Mouse (Mus musculus): ENCODE measurements around the gene Kctd12b. TPM values are rescaled to one million over a fixed set of nuclear protein-coding genes. Genes with fewer than 3 reads are reported as not detected.
A peak's percentile ranks its signal among the peaks of the same experiment; 100 is the strongest.
"Not testable (repeated sequence)": the region's sequence is repeated elsewhere in the genome, so short reads cannot be mapped to it uniquely, and the experiment has no call there.

The Kctd12b gene
- polyA plus RNA-seq (2012; rRNA removed) = 2.4 TPM in 2 replicates

DNA sequence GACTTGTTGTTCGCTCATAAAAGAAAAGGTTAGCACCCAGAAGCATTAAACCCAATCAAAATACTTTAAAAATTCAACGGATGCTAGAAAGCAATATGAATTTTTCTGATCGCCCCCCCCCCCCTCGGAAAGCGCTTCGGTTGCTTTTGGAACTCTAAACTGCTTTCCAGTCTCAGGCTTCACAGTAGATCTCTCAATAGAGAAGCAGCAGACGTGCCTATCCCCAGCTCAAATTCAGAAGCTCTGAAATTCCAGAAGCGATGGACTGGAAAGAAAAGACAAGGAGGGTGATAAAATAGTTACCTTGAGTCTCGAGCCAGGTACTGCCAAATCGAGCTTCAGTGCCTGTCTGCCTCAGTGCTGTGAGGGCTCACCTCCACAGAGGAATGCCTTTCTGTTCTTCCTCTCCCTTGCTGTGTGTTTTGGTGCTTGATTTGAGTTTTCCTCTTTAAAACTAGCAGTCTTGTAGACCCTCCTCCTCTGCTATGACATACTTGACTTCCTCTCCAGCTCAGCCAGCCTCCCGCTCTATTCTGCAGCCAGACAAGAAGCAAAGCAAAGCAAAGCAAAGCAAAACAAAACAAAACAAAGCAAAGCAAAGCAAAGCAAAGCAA, at the start of gene Kctd12b:
TSS of gene Kctd12b (minus strand) at position 610 of the 614 bp plus-strand sequence.
- H3K4me3 ChIP-seq (ENCODE audit: insufficient read depth, low read length) = peak within 1 kb of the TSS; percentile 15; the same call in 1 of the 2 replicates
- TF ChIP-seq CTCF (IDR thresholded peaks at IDR 0.05; ENCODE audit: extremely low read depth, insufficient read depth, low read length) = no peak
- no peaks in the 10 kb centered on the region for H3K4me1 ChIP-seq (ENCODE audit: control insufficient read depth, insufficient read depth, low read length)
- H3K27ac ChIP-seq (ENCODE audit: insufficient read depth, low read length) = no peak within 1 kb of the TSS

GRCm38 (mm10) chrX:153742493-153742892, 46.3 kb upstream of the Kctd12b start:
- Histone ChIP-seq H3K27ac (ENCODE audit: insufficient read depth, low read length) (no peak overlapping the region), H3K4me1 (ENCODE audit: control insufficient read depth, insufficient read depth, low read length) (no peaks in the 10 kb centered on the region; the same call in 1 of the 2 replicates), H3K4me3 (ENCODE audit: insufficient read depth, low read length) (no peak overlapping the region)
- TF ChIP-seq CTCF (IDR thresholded peaks at IDR 0.05; ENCODE audit: extremely low read depth, insufficient read depth, low read length) (no peak), POLR2A (IDR thresholded peaks at IDR 0.05; ENCODE audit: extremely low read depth, insufficient read depth, low read length) (no peak)

DNA sequence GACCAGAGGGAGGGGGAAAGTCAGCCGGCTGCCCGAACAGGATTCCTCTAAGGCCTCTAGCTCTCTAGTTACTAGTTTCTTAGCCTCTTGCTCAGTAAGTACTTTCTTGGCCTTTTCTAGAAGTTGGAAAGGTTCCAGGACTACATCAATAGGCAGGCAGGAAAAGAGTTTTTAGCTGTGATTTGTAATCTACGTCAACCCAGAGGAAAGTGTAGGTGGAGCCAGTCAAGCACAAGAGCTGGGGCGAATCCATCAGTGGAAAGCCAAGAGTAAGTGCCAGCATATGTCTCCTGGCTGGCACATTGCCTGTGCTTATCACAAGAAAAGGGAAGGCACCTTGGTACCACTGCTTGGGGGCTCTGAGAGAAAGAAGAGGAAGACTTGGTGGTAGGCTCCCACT, 39.5 kb upstream of the Kctd12b start:
- no peak overlapping the region for H3K4me3 ChIP-seq (ENCODE audit: insufficient read depth, low read length)
- H3K4me1 ChIP-seq (ENCODE audit: control insufficient read depth, insufficient read depth, low read length) = peaks cover 2% of the 10 kb centered on the region; the same call in 1 of the 2 replicates
- no peak for TF ChIP-seq CTCF (IDR thresholded peaks at IDR 0.05; ENCODE audit: extremely low read depth, insufficient read depth, low read length)
- no peak for TF ChIP-seq POLR2A (IDR thresholded peaks at IDR 0.05; ENCODE audit: extremely low read depth, insufficient read depth, low read length)
- H3K27ac ChIP-seq (ENCODE audit: insufficient read depth, low read length) = no peak overlapping the region

DNA sequence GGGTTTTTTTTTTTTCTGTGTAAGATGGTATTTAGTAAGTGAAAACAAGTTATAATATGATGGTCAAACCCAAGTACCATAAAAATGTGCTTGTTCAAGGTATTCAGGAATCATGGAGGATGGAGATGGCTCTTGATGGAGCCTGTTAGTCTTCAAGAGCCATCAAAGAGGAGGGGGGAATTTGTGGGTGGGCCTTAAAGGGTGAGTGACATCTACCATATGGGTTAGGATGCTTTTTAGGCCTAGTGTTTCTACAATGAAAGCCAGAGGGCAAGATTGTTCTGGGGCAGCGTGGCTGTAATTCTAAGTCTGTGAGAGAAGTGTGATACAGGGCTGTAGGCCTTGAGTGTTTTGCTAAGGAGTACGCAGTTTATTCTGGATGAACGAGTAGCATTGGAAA, 28.2 kb upstream of the Kctd12b start:
- no peaks in the 10 kb centered on the region; the same call in 1 of the 2 replicates for H3K4me1 ChIP-seq (ENCODE audit: control insufficient read depth, insufficient read depth, low read length)
- no peak overlapping the region; the same call in 1 of the 2 replicates for H3K4me3 ChIP-seq (ENCODE audit: insufficient read depth, low read length)
- H3K27ac ChIP-seq (ENCODE audit: insufficient read depth, low read length) = no peak overlapping the region
- TF ChIP-seq CTCF (IDR thresholded peaks at IDR 0.05; ENCODE audit: extremely low read depth, insufficient read depth, low read length) = no peak
- no peak for TF ChIP-seq POLR2A (IDR thresholded peaks at IDR 0.05; ENCODE audit: extremely low read depth, insufficient read depth, low read length)

DNA sequence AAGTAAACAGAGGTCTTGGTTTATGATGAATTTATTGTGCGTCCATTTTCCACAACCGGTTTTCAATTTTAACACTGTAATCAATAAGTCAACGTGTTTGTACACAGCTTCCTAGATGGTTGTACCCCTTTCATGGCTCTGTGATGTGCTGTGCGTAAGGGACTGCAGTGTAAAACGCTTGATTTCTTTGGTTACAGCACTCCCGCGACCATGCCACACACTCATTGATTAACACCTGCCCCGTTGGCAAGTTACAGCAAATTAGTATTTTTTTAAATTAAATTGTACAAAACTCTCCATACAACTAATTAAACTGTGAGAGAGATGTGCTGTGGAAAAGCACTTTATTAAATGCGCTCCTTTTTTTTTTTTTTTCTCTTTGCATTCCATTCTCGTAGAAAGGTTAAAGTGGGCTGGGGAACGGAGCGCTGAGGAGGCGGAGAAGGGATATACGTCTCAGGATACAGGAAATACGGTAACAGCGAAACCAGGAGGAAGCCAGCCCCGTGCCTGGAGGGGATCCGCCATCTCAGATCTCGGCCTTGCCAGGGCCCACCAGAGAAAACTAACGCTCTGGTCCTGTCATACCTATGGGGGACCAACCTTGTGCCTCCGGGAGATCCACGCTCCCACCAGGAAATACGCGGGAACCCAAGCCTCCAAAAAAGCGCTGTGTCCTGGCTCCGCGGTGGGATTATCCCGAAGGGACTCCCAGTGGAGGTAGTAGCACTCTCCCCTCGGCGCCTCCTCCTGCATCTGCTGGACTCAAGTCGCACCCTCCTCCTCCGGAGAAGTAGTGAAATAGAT, 27.1 kb upstream of the Kctd12b start, which contains the start of gene Nbdy:
TSS of gene Nbdy (plus strand) at position 481 of the 807 bp plus-strand sequence.
- peak within 1 kb of the TSS; percentile 71 for H3K4me3 ChIP-seq (ENCODE audit: insufficient read depth, low read length)
- H3K4me1 ChIP-seq (ENCODE audit: control insufficient read depth, insufficient read depth, low read length) = no peaks in the 10 kb centered on the region; the same call in 1 of the 2 replicates
- no peak for TF ChIP-seq CTCF (IDR thresholded peaks at IDR 0.05; ENCODE audit: extremely low read depth, insufficient read depth, low read length)
- peak; percentile 51 for TF ChIP-seq POLR2A (IDR thresholded peaks at IDR 0.05; ENCODE audit: extremely low read depth, insufficient read depth, low read length)
- no peak within 1 kb of the TSS for H3K27ac ChIP-seq (ENCODE audit: insufficient read depth, low read length)

- TF ChIP-seq POLR2A (IDR thresholded peaks at IDR 0.05; ENCODE audit: extremely low read depth, insufficient read depth, low read length) (no peak), CTCF (IDR thresholded peaks at IDR 0.05; ENCODE audit: extremely low read depth, insufficient read depth, low read length) (peak; percentile 28; the same call in 1 of the 2 replicates)
- Histone ChIP-seq H3K27ac (ENCODE audit: insufficient read depth, low read length) (no peak overlapping the region), H3K4me1 (ENCODE audit: control insufficient read depth, insufficient read depth, low read length) (no peaks in the 10 kb centered on the region; the same call in 1 of the 2 replicates), H3K4me3 (ENCODE audit: insufficient read depth, low read length) (no peak overlapping the region)
Measured at GRCm38 (mm10) chrX:153719602-153720001, 23.4 kb upstream of the Kctd12b start.

- no peaks in the 10 kb centered on the region for H3K4me1 ChIP-seq (ENCODE audit: control insufficient read depth, insufficient read depth, low read length)
- TF ChIP-seq POLR2A (IDR thresholded peaks at IDR 0.05; ENCODE audit: extremely low read depth, insufficient read depth, low read length) (no peak), CTCF (IDR thresholded peaks at IDR 0.05; ENCODE audit: extremely low read depth, insufficient read depth, low read length) (no peak)
- H3K27ac ChIP-seq (ENCODE audit: insufficient read depth, low read length) = no peak overlapping the region
- H3K4me3 ChIP-seq (ENCODE audit: insufficient read depth, low read length) = no peak overlapping the region
Measured at GRCm38 (mm10) chrX:153716716-153717115, 20.5 kb upstream of the Kctd12b start.

GRCm38 (mm10) chrX:153707735-153708134, 11.5 kb upstream of the Kctd12b start:
- no peak overlapping the region for H3K4me3 ChIP-seq (ENCODE audit: insufficient read depth, low read length)
- H3K4me1 ChIP-seq (ENCODE audit: control insufficient read depth, insufficient read depth, low read length) = no peaks in the 10 kb centered on the region
- TF ChIP-seq POLR2A (IDR thresholded peaks at IDR 0.05; ENCODE audit: extremely low read depth, insufficient read depth, low read length) = no peak
- peak; percentile 49 for TF ChIP-seq CTCF (IDR thresholded peaks at IDR 0.05; ENCODE audit: extremely low read depth, insufficient read depth, low read length)
- H3K27ac ChIP-seq (ENCODE audit: insufficient read depth, low read length) = no peak overlapping the region

GRCm38 (mm10) chrX:153700463-153700862, 4.3 kb upstream of the Kctd12b start:
- no peak overlapping the region for H3K4me3 ChIP-seq (ENCODE audit: insufficient read depth, low read length)
- no peaks in the 10 kb centered on the region for H3K4me1 ChIP-seq (ENCODE audit: control insufficient read depth, insufficient read depth, low read length)
- H3K27ac ChIP-seq (ENCODE audit: insufficient read depth, low read length) = no peak overlapping the region
- no peak for TF ChIP-seq POLR2A (IDR thresholded peaks at IDR 0.05; ENCODE audit: extremely low read depth, insufficient read depth, low read length)
- TF ChIP-seq CTCF (IDR thresholded peaks at IDR 0.05; ENCODE audit: extremely low read depth, insufficient read depth, low read length) = no peak

- H3K4me3 ChIP-seq (ENCODE audit: insufficient read depth, low read length); H3K4me1 ChIP-seq (ENCODE audit: control insufficient read depth, insufficient read depth, low read length); H3K27ac ChIP-seq (ENCODE audit: insufficient read depth, low read length): not testable (repeated sequence)
Measured at GRCm38 (mm10) chrX:153668233-153668632, 28.0 kb downstream of the Kctd12b start.
